Mouse (Mus musculus) CH12.LX (cell line): Measurements from ENCODE around the gene Bdh2. TPM values are rescaled to one million over a fixed set of nuclear protein-coding genes. Genes with fewer than 3 reads are reported as not detected.

Source experiments
- DNase-seq: peaks from one replicate; pipeline ENCODE4 v3.0.0-alpha.2; 2013; ENCODE audit errors: extremely low read depth
- H3K27ac ChIP-seq: 2 replicates; pipeline ENCODE4 v1.5.1; 2012; ENCODE audit warnings: low read depth, mild to moderate bottlenecking, control low read depth, moderate library complexity; ENCODE audit not compliant: insufficient read depth
- H3K27me3 ChIP-seq: replicated peaks from 2 replicates; pipeline ENCODE3; 2012; ENCODE audit warnings: inconsistent platforms
- H3K36me3 ChIP-seq, 2 experiments: replicated peaks in 1 of 2; 2 replicates each; pipeline versions ENCODE3 to v1.6.1; 2012; ENCODE audit warnings: inconsistent platforms in 1 of 2, low read length in 1 of 2, mild to moderate bottlenecking in 1 of 2, mixed read lengths in 1 of 2, moderate library complexity in 1 of 2; ENCODE audit not compliant: control insufficient read depth in 1 of 2, insufficient read depth in 1 of 2
- H3K4me1 ChIP-seq, 2 experiments: 2 replicates each; pipeline ENCODE4 v1.6.1; 2012; ENCODE audit warnings: inconsistent platforms in 1 of 2, moderate library complexity in 1 of 2; ENCODE audit not compliant: insufficient read depth in 2 of 2, control insufficient read depth in 1 of 2
- H3K4me2 ChIP-seq: 2 replicates; pipeline ENCODE4 v1.6.1; 2012; ENCODE audit warnings: low read depth, mild to moderate bottlenecking, control low read depth; ENCODE audit not compliant: poor library complexity, insufficient read depth, severe bottlenecking
- H3K4me3 ChIP-seq, 3 experiments: fragments of 150-350 bp in 1 of 3; sonication (generic) in 1 of 3; replicated peaks in 1 of 3; 2 replicates each; pipeline versions ENCODE3 to v1.5.1; 2011 to 2012; ENCODE audit warnings: low read depth in 2 of 3, low read length in 2 of 3, mild to moderate bottlenecking in 2 of 3, moderate library complexity in 2 of 3, control low read depth in 1 of 3, improper control_type of control experiment in 1 of 3, inconsistent platforms in 1 of 3, mixed read lengths in 1 of 3; ENCODE audit not compliant: poor library complexity in 1 of 3
- H3K79me2 ChIP-seq: replicated peaks from 2 replicates; pipeline ENCODE4 v1.6.1; 2012; ENCODE audit warnings: mild to moderate bottlenecking, moderate library complexity; ENCODE audit not compliant: control insufficient read depth, poor library complexity, insufficient read depth, severe bottlenecking; ENCODE audit errors: extremely low read depth
- H3K9ac ChIP-seq: 2 replicates; pipeline ENCODE4 v1.6.1; 2012; ENCODE audit warnings: low read depth, mild to moderate bottlenecking, control low read depth, moderate library complexity; ENCODE audit not compliant: insufficient read depth
- H3K9me3 ChIP-seq: replicated peaks from 2 replicates; pipeline ENCODE3; 2012; ENCODE audit warnings: low read length, inconsistent platforms, mixed read lengths
- BHLHE40 ChIP-seq: IDR thresholded peaks from 2 replicates; pipeline ENCODE4 v1.6.1; 2011; ENCODE audit warnings: mild to moderate bottlenecking, low read depth, low read length, improper control_type of control experiment
- CHD2 ChIP-seq: IDR thresholded peaks from 2 replicates; pipeline ENCODE4 v1.6.1; 2011; ENCODE audit warnings: low read length, improper control_type of control experiment
- CTCF ChIP-seq, 2 experiments: IDR thresholded peaks in 1 of 2; conservative IDR thresholded peaks in 1 of 2; 2 replicates each; pipeline ENCODE4 v1.5.1; 2011 to 2012; ENCODE audit warnings: low read depth in 2 of 2, low read length in 2 of 2, improper control_type of control experiment in 1 of 2, inconsistent platforms in 1 of 2, mild to moderate bottlenecking in 1 of 2, moderate library complexity in 1 of 2
- E2F4 ChIP-seq: IDR thresholded peaks from 2 replicates; pipeline ENCODE4 v1.6.1; 2011; ENCODE audit warnings: low read depth, low read length, improper control_type of control experiment; ENCODE audit not compliant: insufficient replicate concordance
- GABPA ChIP-seq: IDR thresholded peaks from 2 replicates; pipeline ENCODE4 v1.6.1; 2012; ENCODE audit warnings: low read depth, low read length, improper control_type of control experiment, inconsistent platforms; ENCODE audit not compliant: insufficient replicate concordance
- HCFC1 ChIP-seq: IDR thresholded peaks from 2 replicates; pipeline ENCODE4 v1.6.1; 2012; ENCODE audit warnings: low read depth, mild to moderate bottlenecking, inconsistent platforms, low read length, improper control_type of control experiment
- IRF4 ChIP-seq: IDR thresholded peaks from 2 replicates; pipeline ENCODE4 v1.6.1; 2014; ENCODE audit warnings: low read depth, mild to moderate bottlenecking, inconsistent platforms, low read length, improper control_type of control experiment
- JUN ChIP-seq: IDR thresholded peaks from 2 replicates; pipeline ENCODE4 v1.6.1; 2011; ENCODE audit warnings: low read depth, mild to moderate bottlenecking, low read length, improper control_type of control experiment, moderate library complexity; ENCODE audit not compliant: insufficient read depth
- MAFK ChIP-seq: IDR thresholded peaks from 2 replicates; pipeline ENCODE4 v1.6.1; 2011; ENCODE audit warnings: low read length, improper control_type of control experiment; ENCODE audit not compliant: insufficient replicate concordance
- MAX ChIP-seq: IDR thresholded peaks from 2 replicates; pipeline ENCODE4 v1.6.1; 2011; ENCODE audit warnings: low read length, improper control_type of control experiment
- MAZ ChIP-seq: IDR thresholded peaks from 2 replicates; pipeline ENCODE4 v1.6.1; 2012; ENCODE audit warnings: low read depth, mild to moderate bottlenecking, inconsistent platforms, low read length, improper control_type of control experiment, moderate library complexity
- MYC ChIP-seq: IDR thresholded peaks from 2 replicates; pipeline ENCODE4 v1.6.1; 2011; ENCODE audit warnings: low read depth, mild to moderate bottlenecking, improper control_type of control experiment, low read length
- NELFE ChIP-seq: IDR thresholded peaks from 2 replicates; pipeline ENCODE4 v1.6.1; 2011; ENCODE audit warnings: low read depth, low read length, improper control_type of control experiment
- NRF1 ChIP-seq: IDR thresholded peaks from 2 replicates; pipeline ENCODE4 v1.6.1; 2014; ENCODE audit warnings: low read depth, mild to moderate bottlenecking, inconsistent platforms, low read length, improper control_type of control experiment, moderate library complexity
- PAX5 ChIP-seq: IDR thresholded peaks from 2 replicates; pipeline ENCODE4 v1.6.1; 2012; ENCODE audit warnings: low read length, inconsistent platforms, mixed read lengths
- TCF12 ChIP-seq: IDR thresholded peaks from 2 replicates; pipeline ENCODE4 v1.6.1; 2014; ENCODE audit warnings: low read depth, mild to moderate bottlenecking, inconsistent platforms, low read length, improper control_type of control experiment
- USF1 ChIP-seq: IDR thresholded peaks from 2 replicates; pipeline ENCODE4 v1.6.1; 2014; ENCODE audit warnings: low read depth, mild to moderate bottlenecking, inconsistent platforms, low read length, improper control_type of control experiment
- USF2 ChIP-seq: conservative IDR thresholded peaks from 2 replicates; pipeline ENCODE4 v1.6.1; 2011; ENCODE audit warnings: low read depth, low read length, improper control_type of control experiment
- ZC3H11A ChIP-seq: IDR thresholded peaks from 2 replicates; pipeline ENCODE4 v1.6.1; 2012; ENCODE audit warnings: low read depth, mild to moderate bottlenecking, inconsistent platforms, low read length, improper control_type of control experiment
- ZKSCAN1 ChIP-seq: IDR thresholded peaks from 2 replicates; pipeline ENCODE4 v1.6.1; 2012; ENCODE audit warnings: low read depth, inconsistent platforms, low read length, improper control_type of control experiment, borderline replicate concordance
- ZMIZ1 ChIP-seq: IDR thresholded peaks from 2 replicates; pipeline ENCODE4 v1.6.1; 2012; ENCODE audit warnings: low read depth, mild to moderate bottlenecking, inconsistent platforms, low read length, improper control_type of control experiment
- ZNF384 ChIP-seq: IDR thresholded peaks from 2 replicates; pipeline ENCODE4 v1.6.1; 2012; ENCODE audit warnings: low read depth, low read length, improper control_type of control experiment, inconsistent platforms
- dilution Hi-C: fragments of 300-500 bp; cut with MboI; formaldehyde crosslinking; loops from 2 replicates; pipeline ENCODE4 v1.14.3; 2020; ENCODE audit warnings: low sequenced_read_pairs; ENCODE audit not compliant: extremely low pct_unique_long_range_greater_than_20kb, extremely low pct_ligation_motif_present
- in situ Hi-C: fragments of 300-500 bp; cut with MboI; formaldehyde crosslinking; loops from 3 replicates; pipeline ENCODE4 v1.14.3; 2019; ENCODE audit warnings: low sequenced_read_pairs, low pct_ligation_motif_present, low pct_unique_long_range_greater_than_20kb, mixed read lengths
- polyA plus RNA-seq: library from polyadenylated mRNA; unstranded; fragments of >175 nt; gene quantifications from 2 replicates; pipeline ENCODE4 v1.2.1, GENCODE M21; 2012; ENCODE audit warnings: low read depth; ENCODE audit not compliant: insufficient read length
- total RNA-seq, 2 experiments: library from RNA; depleted of rRNA; stranded (reverse); fragments of 300-350 nt in 1 of 2; fragments of >200 nt in 1 of 2; gene quantifications; 2 replicates each; pipeline ENCODE4 v1.2.3; 2012 to 2014

The Bdh2 gene
- total and polyA plus RNA-seq, 3 experiments = 1.2 to 2.3 (median 2.0) TPM

DNA sequence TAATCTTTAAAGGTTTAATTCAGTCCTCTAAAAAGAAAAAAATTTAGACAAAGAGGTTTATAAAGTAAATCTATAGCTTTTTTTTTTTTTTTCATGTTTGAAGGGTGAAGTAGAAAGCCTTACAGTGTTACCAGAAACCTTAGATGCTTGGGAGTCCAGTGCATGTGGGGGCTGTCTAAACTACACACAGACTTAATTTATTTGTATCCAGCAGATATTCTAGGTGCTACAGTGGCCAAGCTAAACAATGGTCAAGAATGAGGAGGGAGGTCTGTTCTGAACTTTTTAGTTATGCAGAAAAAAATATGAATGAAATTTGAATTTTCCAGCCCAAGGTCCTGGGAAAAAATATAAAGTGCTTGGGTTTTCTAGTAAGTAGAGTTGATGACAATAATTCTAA, 26.2 kb upstream of the Bdh2 start:
- H3K9ac ChIP-seq = no peak overlapping the region
- no peaks in the 10 kb centered on the region for H3K9me3 ChIP-seq
- dilution Hi-C loops (no loop called here), in situ Hi-C loops (no loop called here)
- no peak overlapping the region for H3K4me3 ChIP-seq
- no peak for DNase-seq
- TF ChIP-seq E2F4 = no peak
- TF ChIP-seq MAX = no peak
- TF ChIP-seq ZNF384 = no peak
- TF ChIP-seq MAZ = no peak
- TF ChIP-seq, all 38 proteins: peak for 0
- Histone ChIP-seq H3K4me2 (no peak overlapping the region), H3K36me3 (peaks cover 71 to 84% of the 10 kb centered on the region in 2 experiments), H3K27me3 (no peaks in the 10 kb centered on the region), H3K4me1 (no peaks in the 10 kb centered on the region), H3K79me2 (no peaks in the 10 kb centered on the region), H3K27ac (no peak overlapping the region)

DNA sequence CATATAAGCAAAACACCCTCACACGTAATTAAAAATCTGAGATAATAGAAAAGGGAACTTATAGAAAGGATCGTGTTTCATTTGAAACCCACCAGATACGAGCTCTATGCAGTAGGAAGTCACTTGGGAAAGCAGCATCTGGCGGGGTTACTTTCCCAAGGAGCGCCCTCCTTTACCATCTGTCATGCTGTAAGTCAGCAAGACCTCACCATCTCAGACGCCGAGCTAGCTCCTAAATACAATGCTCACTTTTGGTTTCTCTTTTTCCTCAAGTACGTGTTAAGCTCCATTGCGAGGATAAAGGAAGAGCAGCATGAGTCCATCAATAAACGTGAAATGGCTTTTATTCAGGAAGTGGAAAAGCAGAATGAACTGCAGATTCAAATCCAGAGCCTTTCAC, 22.1 kb upstream of the Bdh2 start:
- Histone ChIP-seq H3K4me1 (no peaks in the 10 kb centered on the region), H3K4me2 (no peak overlapping the region), H3K4me3 (no peak overlapping the region), H3K79me2 (no peaks in the 10 kb centered on the region), H3K27me3 (no peaks in the 10 kb centered on the region), H3K9me3 (no peaks in the 10 kb centered on the region), H3K36me3 (peaks cover 75 to 91% of the 10 kb centered on the region in 2 experiments), H3K9ac (no peak overlapping the region), H3K27ac (no peak overlapping the region)
- dilution Hi-C loops (no loop called here), in situ Hi-C loops (no loop called here)
- no peak for DNase-seq
- TF ChIP-seq USF1 (no peak), MYC (no peak), PAX5 (no peak), IRF4 (no peak), GABPA (no peak), CHD2 (no peak), ZC3H11A (no peak), USF2 (no peak), CTCF (conservative IDR thresholded peaks at IDR 0.05 in 1 of 2, IDR thresholded peaks at IDR 0.05 in 1 of 2; ENCODE audit: low read depth in 2 of 2, low read length in 2 of 2) (no peak), ZKSCAN1 (no peak), ZNF384 (no peak), TCF12 (no peak), NELFE (no peak), JUN (no peak), HCFC1 (no peak), ZMIZ1 (no peak), NRF1 (no peak), BHLHE40 (no peak), MAX (no peak), MAFK (no peak)
